Mouse (Mus musculus) erythroblast, embryonic 14.5 days (primary cell): ENCODE results near the gene Secisbp2l.

ENCODE experiments used
- GATA1 ChIP-seq: IDR thresholded peaks from 2 replicates; pipeline ENCODE4 v1.6.1; 2012; ENCODE audit warnings: low read length, inconsistent platforms, mixed read lengths
- TAL1 ChIP-seq: IDR thresholded peaks from 3 replicates; pipeline ENCODE4 v1.6.1; 2012; ENCODE audit warnings: low read length, inconsistent platforms, mixed read lengths

GRCm38 (mm10) chr2:125704907-125705631 lies 77.6 kb downstream of the Secisbp2l start:
- TF ChIP-seq GATA1 = no peak
- no peak for TF ChIP-seq TAL1
